Mouse (Mus musculus): ENCODE results near the gene Lifr. TPM values are rescaled to one million over a fixed set of nuclear protein-coding genes. Genes with fewer than 3 reads are reported as not detected.

The Lifr gene
- total RNA-seq, 4 experiments from 2014 or later = 46.8 to 78.5 (median 60.2) TPM

- DNase-seq (ENCODE audit: low spot score in 2 of 2) = peak in 1 of 2 experiments; percentile 21
Observed at GRCm38 (mm10) chr15:7128627-7129126, 38.3 kb downstream of the Lifr start.

- peak; percentile 91 for DNase-seq (ENCODE audit: low spot score in 2 of 2)
Observed at GRCm38 (mm10) chr15:7129127-7129943, 38.9 kb downstream of the Lifr start.

GRCm38 (mm10) chr15:7129944-7130287 is 39.5 kb downstream of the Lifr start:
- DNase-seq (ENCODE audit: low spot score in 2 of 2) = no peak

GRCm38 (mm10) chr15:7130691-7131225 is 40.3 kb downstream of the Lifr start:
- DNase-seq (ENCODE audit: low spot score in 2 of 2) = no peak

- DNase-seq (ENCODE audit: low spot score in 2 of 2) = no peak
Observed at GRCm38 (mm10) chr15:7132741-7133140, 42.3 kb downstream of the Lifr start.

GRCm38 (mm10) chr15:7134454-7135052 is 44.1 kb downstream of the Lifr start:
- DNase-seq (ENCODE audit: low spot score in 2 of 2) = no peak

- DNase-seq (ENCODE audit: low spot score in 2 of 2) = no peak
Observed at GRCm38 (mm10) chr15:7135982-7136562, 45.7 kb downstream of the Lifr start.

- no peak for DNase-seq (ENCODE audit: low spot score in 2 of 2)
Observed at GRCm38 (mm10) chr15:7136912-7137311, 46.5 kb downstream of the Lifr start.

- DNase-seq (ENCODE audit: low spot score in 2 of 2) = no peak
Observed at GRCm38 (mm10) chr15:7137607-7138006, 47.2 kb downstream of the Lifr start.

- DNase-seq (ENCODE audit: low spot score in 2 of 2) = no peak
Observed at GRCm38 (mm10) chr15:7138471-7138870, 48.1 kb downstream of the Lifr start.

GRCm38 (mm10) chr15:7140322-7140721 is 49.9 kb downstream of the Lifr start:
- no peak for DNase-seq (ENCODE audit: low spot score in 2 of 2)

GRCm38 (mm10) chr15:7141246-7141645 is 50.8 kb downstream of the Lifr start:
- no peak for DNase-seq (ENCODE audit: low spot score in 2 of 2)

- no peak for DNase-seq (ENCODE audit: low spot score in 2 of 2)
Observed at GRCm38 (mm10) chr15:7143689-7144170, 53.3 kb downstream of the Lifr start.

- DNase-seq (ENCODE audit: low spot score in 2 of 2) = no peak
Observed at GRCm38 (mm10) chr15:7144542-7144941, 54.1 kb downstream of the Lifr start.

- no peak for DNase-seq (ENCODE audit: low spot score in 2 of 2)
Observed at GRCm38 (mm10) chr15:7144942-7145341, 54.5 kb downstream of the Lifr start.

GRCm38 (mm10) chr15:7145555-7145954 is 55.1 kb downstream of the Lifr start:
- DNase-seq (ENCODE audit: low spot score in 2 of 2) = no peak

- no peak for DNase-seq (ENCODE audit: low spot score in 2 of 2)
Observed at GRCm38 (mm10) chr15:7146529-7146928, 56.1 kb downstream of the Lifr start.

- no peak for DNase-seq (ENCODE audit: low spot score in 2 of 2)
Observed at GRCm38 (mm10) chr15:7149796-7150195, 59.4 kb downstream of the Lifr start.

- DNase-seq (ENCODE audit: low spot score in 2 of 2) = peak in 1 of 2 experiments; percentile 48
Observed at GRCm38 (mm10) chr15:7150591-7150990, 60.2 kb downstream of the Lifr start.

GRCm38 (mm10) chr15:7152116-7152760 is 61.8 kb downstream of the Lifr start:
- DNase-seq (ENCODE audit: low spot score in 2 of 2) = no peak

GRCm38 (mm10) chr15:7154010-7154736 is 63.8 kb downstream of the Lifr start:
- peak in 1 of 2 experiments; percentile 57 for DNase-seq (ENCODE audit: low spot score in 2 of 2)
